Mouse (Mus musculus) midbrain, embryonic 13.5 days (tissue): Measurements from ENCODE around the gene Rab4b. TPM values are rescaled to one million over a fixed set of nuclear protein-coding genes. Genes with fewer than 3 reads are reported as not detected.

Source experiments
- ATAC-seq: fragments of 200-750 bp; cut with Nextera tagmentation; 2 replicates; pipeline ENCODE4 v1.8.0; 2017; ENCODE audit warnings: mild to moderate bottlenecking, moderate TSS enrichment, moderate library complexity
- H3K27ac ChIP-seq: fragments of 300-500 bp; sonication (generic); 2 replicates; pipeline ENCODE4 v1.5.1; 2015; ENCODE audit warnings: inconsistent platforms, mild to moderate bottlenecking, moderate library complexity
- H3K27me3 ChIP-seq: fragments of 300-500 bp; sonication (generic); 2 replicates; pipeline ENCODE4 v1.6.1; 2015; ENCODE audit warnings: mild to moderate bottlenecking, inconsistent platforms
- H3K36me3 ChIP-seq: fragments of 300-500 bp; sonication (generic); 2 replicates; pipeline ENCODE4 v1.6.1; 2015; ENCODE audit warnings: mild to moderate bottlenecking, inconsistent platforms
- H3K4me1 ChIP-seq: fragments of 300-500 bp; sonication (generic); replicated peaks from 2 replicates; pipeline ENCODE4 v1.6.1; 2015; ENCODE audit warnings: inconsistent platforms
- H3K4me2 ChIP-seq: fragments of 300-500 bp; sonication (generic); replicated peaks from 2 replicates; pipeline ENCODE4 v1.6.1; 2015; ENCODE audit warnings: moderate library complexity, mild to moderate bottlenecking, inconsistent platforms
- H3K4me3 ChIP-seq: fragments of 300-500 bp; sonication (generic); replicated peaks from 2 replicates; pipeline ENCODE4 v1.5.1; 2015; ENCODE audit warnings: mild to moderate bottlenecking, inconsistent platforms
- H3K9ac ChIP-seq: fragments of 300-500 bp; sonication (generic); replicated peaks from 2 replicates; pipeline ENCODE4 v1.6.1; 2015; ENCODE audit warnings: mild to moderate bottlenecking, inconsistent platforms
- H3K9me3 ChIP-seq: fragments of 300-500 bp; sonication (generic); 2 replicates; pipeline ENCODE4 v1.6.1; 2016; ENCODE audit warnings: mild to moderate bottlenecking, inconsistent platforms
- WGBS: fragments of 180-500 bp; shearing (Covaris S2); methylation state at CpG from one replicate; pipeline ENCODE4 v1.1.7; 2015; 5-methylcytosine and 5-hydroxymethylcytosine counted together
- polyA plus RNA-seq: library from polyadenylated mRNA; unstranded; fragments of >200 nt; fragmentation: Nextera tagmentation; extraction: Ambion mirVana; gene quantifications from 2 replicates; pipeline ENCODE4 v1.2.1, GENCODE M21; 2015

Gene Rab4b
- polyA plus RNA-seq, 1 experiment from 2014 or later: 104 TPM

DNA sequence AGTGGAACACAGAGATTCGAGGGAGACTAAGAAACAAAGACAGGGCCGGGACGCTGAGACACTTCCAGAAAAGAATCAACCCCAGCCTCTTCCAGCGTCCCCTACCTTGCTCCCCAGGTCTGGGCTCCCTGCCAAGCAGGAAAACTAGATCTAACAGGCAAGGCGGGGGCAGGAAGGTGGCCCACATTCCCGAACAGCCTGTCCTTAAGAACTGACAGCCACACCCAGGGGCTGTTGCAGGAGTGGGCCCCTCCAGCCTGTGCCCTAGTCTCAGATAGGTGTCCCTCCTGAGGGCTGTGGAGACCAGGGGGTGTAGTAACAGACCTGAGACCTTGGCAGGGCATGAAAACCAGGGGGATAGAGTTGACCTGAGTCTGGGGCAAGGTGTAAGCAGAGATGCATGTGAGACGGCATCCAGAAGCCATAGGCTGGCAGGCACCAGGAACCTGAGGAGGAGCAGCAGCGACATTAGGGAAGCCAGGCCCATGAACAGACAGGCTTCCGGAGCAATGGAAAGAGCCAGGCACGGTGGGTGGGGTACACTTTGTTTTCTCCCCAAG, 25.4 kb downstream of the Rab4b start, which contains the start of gene Cyp2t4:
TSS of gene Cyp2t4 (plus strand) at position 510 of the 560 bp plus-strand sequence.
- no peak within 1 kb of the TSS for H3K4me2 ChIP-seq
- no peak within 1 kb of the TSS for H3K9ac ChIP-seq
- H3K27ac ChIP-seq: no peak within 1 kb of the TSS
- H3K9me3 ChIP-seq: no peaks in the 10 kb centered on the region
- 78% methylated on average over 10 of the region's 10 CpGs for WGBS
- ATAC-seq: no peak
- H3K4me3 ChIP-seq: no peak within 1 kb of the TSS
- no peaks in the 10 kb centered on the region for H3K4me1 ChIP-seq
- H3K36me3 ChIP-seq: peaks cover 15% of the 10 kb centered on the region
- H3K27me3 ChIP-seq: no peaks in the 10 kb centered on the region

DNA sequence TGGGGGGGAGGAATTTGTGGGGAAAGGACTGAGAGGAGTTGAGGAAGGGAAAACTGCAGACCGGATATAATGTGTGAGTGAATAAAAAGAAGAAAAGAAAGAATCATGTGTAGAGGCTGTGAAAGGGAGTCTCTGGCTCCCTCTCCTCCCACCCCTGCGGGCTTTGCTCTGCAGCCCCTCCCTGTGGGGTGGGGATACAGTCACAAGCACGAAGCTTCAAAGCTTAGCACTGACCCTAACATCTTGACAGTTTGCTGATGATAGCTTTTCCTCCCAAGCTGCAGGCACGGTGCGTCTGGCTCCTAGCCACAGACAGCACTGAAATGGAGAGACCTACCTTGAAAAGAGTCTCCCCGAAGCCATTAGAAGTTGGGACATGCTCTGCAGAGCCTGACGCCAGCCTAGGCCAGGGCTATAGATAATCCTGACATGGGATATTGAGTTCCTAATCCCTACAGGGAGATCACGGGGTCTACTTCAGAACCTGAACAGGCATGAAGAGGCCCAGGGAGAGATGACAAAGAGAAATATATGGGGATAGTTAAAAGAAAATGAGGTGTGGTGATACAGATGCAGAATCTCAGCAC, 42.2 kb downstream of the Rab4b start:
- 60% methylated on average over 8 of the region's 8 CpGs for WGBS
- ATAC-seq: no peak

DNA sequence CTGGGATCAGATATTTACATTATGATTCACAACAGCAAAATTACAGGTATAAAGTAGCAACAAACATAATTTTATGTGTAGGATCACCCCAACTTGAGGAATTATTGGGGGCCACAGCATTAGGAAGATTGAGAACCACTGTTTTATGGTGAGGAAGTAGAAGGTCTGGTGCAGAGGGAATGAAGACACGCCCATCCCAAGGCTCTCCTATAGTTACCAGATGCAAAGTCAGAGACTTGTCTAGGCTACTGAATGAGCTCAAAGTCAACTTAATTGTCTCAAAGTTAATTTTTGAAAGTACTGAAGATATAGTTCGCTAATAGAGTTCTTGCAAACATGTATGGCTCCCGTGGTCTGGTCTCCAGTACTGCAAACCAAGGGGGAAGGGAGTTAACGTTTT, 44.9 kb downstream of the Rab4b start:
- no peaks in the 10 kb centered on the region for H3K4me1 ChIP-seq
- no peaks in the 10 kb centered on the region for H3K9me3 ChIP-seq
- no peak overlapping the region for H3K4me3 ChIP-seq
- no peak for ATAC-seq
- H3K27me3 ChIP-seq: no peaks in the 10 kb centered on the region
- H3K9ac ChIP-seq: no peak overlapping the region
- no peak overlapping the region for H3K4me2 ChIP-seq
- 87% methylated on average over 4 of the region's 4 CpGs for WGBS
- H3K27ac ChIP-seq: no peak overlapping the region
- no peaks in the 10 kb centered on the region for H3K36me3 ChIP-seq

More for the DNA sequence above, 42.2 kb downstream of the Rab4b start:
- Histone ChIP-seq H3K4me1 (no peaks in the 10 kb centered on the region), H3K36me3 (no peaks in the 10 kb centered on the region), H3K9me3 (0 out of 2 replicates have a peak, but pooled peaks cover 6% of the 10 kb centered on the region), H3K27ac (no peak overlapping the region), H3K27me3 (no peaks in the 10 kb centered on the region), H3K4me2 (no peak overlapping the region), H3K9ac (no peak overlapping the region), H3K4me3 (no peak overlapping the region)

DNA sequence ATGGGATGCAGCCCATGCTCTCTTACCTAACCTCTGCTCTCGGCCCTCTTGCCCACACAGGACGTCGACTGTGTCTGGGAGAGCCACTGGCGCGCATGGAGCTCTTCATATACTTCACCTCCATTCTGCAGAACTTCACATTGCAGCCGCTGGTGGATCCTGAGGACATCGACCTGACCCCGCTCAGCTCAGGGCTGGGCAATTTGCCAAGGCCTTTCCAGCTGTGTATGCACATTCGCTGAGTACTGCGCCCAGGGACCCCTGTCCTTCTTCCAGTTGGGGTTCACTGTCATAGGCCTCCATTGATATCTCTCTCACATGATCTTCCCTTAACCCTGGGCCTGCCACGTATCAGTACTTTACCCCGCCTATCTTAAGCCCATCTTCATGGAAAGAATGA, 45.5 kb downstream of the Rab4b start:
- peak; percentile 43 for ATAC-seq

DNA sequence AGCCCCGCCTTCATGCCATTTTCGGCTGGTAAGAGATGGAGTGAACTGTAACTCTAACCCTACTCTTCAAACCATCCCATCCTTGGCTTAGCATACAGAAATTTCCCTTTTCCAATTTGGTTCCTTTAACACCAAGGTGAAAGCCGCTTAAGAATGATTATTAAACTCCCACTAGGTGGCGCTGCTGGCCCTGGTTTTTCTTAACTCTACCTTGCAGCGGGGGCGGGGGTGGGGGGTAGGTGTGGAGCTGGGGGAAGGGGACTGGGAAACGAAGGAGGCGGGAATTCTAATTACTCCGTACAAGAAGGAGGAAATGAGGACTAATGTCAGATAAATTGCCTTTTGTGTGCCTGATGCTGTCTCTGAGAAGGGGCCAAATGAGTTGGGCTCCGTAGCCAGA, 46.1 kb downstream of the Rab4b start:
- Histone ChIP-seq H3K4me2 (no peak overlapping the region), H3K36me3 (no peaks in the 10 kb centered on the region), H3K4me3 (no peak overlapping the region), H3K27me3 (no peaks in the 10 kb centered on the region), H3K27ac (no peak overlapping the region), H3K4me1 (no peaks in the 10 kb centered on the region), H3K9me3 (no peaks in the 10 kb centered on the region), H3K9ac (no peak overlapping the region)
- no peak for ATAC-seq
- 19% methylated on average over 10 of the region's 10 CpGs for WGBS

More for the DNA sequence above, 45.5 kb downstream of the Rab4b start:
- Histone ChIP-seq H3K4me1 (no peaks in the 10 kb centered on the region), H3K27me3 (no peaks in the 10 kb centered on the region), H3K4me2 (no peak overlapping the region), H3K27ac (no peak overlapping the region), H3K9ac (no peak overlapping the region), H3K4me3 (no peak overlapping the region), H3K36me3 (no peaks in the 10 kb centered on the region), H3K9me3 (no peaks in the 10 kb centered on the region)
- 79% methylated on average over 12 of the region's 12 CpGs for WGBS

DNA sequence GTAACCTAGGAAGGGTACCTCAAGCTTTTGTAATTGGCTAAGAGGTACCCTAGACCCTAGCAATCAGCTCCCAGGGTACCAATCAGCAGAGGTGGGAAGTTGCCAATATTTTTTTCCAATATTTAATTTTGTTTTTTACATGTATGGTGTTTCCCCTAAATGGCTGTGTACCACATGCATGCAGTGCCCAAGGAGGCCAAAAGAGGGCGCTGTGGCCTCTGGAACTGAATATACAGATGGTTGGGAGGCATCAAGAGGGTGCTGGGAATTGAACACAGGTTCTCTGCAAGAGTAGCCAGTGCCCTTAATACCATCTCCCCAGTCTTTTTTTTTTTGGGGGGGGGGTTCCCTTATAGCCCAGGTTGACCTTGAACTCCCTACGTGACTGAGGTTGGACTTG, 47.3 kb downstream of the Rab4b start:
- H3K9me3 ChIP-seq: no peaks in the 10 kb centered on the region
- no peaks in the 10 kb centered on the region for H3K36me3 ChIP-seq
- no peak for ATAC-seq
- no peak overlapping the region for H3K4me3 ChIP-seq
- WGBS: 61% methylated on average over 2 of the region's 2 CpGs
- no peak overlapping the region for H3K27ac ChIP-seq
- H3K27me3 ChIP-seq: no peaks in the 10 kb centered on the region
- no peak overlapping the region for H3K9ac ChIP-seq
- H3K4me1 ChIP-seq: no peaks in the 10 kb centered on the region
- H3K4me2 ChIP-seq: no peak overlapping the region

DNA sequence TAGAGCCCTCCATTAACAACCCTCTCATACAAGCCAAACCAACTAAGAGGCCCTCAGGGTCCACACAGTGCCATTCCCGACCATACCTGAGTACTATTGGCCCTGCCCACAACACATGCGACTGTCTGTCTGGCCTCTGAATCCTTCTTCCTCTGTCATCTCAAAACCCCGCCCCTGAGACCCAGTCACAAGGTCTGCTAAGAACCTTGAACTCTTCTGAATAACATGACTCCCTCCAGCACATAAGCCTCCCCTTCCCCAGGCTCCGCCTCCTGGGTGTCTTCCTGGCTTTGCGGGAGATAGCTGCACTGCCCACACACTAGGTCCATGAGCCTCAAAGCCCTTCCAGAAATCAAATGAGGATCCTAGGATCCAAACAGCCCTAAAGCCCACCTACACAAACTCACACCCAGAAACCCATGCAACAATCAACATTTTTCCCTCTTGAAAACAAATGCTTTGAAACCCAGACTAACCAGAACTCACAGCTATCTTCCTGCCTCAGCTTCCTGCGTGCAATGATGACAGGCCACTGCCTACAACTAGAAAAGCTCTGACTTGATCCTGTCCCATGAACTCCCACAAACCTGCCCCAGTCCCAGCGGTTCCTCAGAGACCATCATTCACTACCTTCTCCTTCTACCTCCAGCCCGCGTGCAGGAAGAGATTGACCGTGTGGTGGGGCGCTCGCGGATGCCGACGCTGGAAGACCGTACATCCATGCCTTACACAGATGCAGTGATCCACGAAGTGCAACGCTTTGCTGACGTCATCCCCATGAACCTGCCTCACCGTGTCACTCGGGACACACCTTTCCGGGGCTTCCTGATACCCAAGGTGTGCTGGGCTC, 48.0 kb downstream of the Rab4b start:
- Histone ChIP-seq H3K27ac (no peak overlapping the region), H3K36me3 (no peaks in the 10 kb centered on the region), H3K4me1 (no peaks in the 10 kb centered on the region), H3K9me3 (no peaks in the 10 kb centered on the region), H3K4me2 (no peak overlapping the region), H3K27me3 (no peaks in the 10 kb centered on the region), H3K9ac (no peak overlapping the region), H3K4me3 (no peak overlapping the region)
- no peak for ATAC-seq
- WGBS: 88% methylated on average over 22 of the region's 22 CpGs

DNA sequence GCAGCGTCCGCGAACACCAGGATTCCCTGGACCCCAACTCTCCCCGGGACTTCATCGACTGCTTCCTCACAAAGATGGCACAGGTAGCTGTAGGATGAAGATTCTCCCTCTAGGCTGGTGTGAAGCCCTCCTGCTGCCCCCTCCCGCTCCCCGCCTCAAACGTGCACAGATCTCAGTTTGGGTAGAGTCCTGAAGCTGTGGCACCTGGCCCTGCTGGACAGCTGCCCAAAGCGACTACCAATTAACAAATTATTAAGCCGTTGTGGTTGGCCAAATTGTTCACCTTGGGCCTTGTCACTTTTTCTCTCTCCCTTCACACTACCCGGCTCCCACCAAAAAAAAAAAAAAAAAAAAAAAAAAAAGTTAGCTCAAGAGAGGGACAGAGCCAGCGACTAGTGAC, 48.9 kb downstream of the Rab4b start:
- Histone ChIP-seq H3K36me3 (no peaks in the 10 kb centered on the region), H3K4me2 (no peak overlapping the region), H3K4me3 (no peak overlapping the region), H3K27ac (no peak overlapping the region), H3K9me3 (no peaks in the 10 kb centered on the region), H3K4me1 (no peaks in the 10 kb centered on the region), H3K27me3 (no peaks in the 10 kb centered on the region), H3K9ac (no peak overlapping the region)
- no peak for ATAC-seq
- 95% methylated on average over 12 of the region's 12 CpGs for WGBS

DNA sequence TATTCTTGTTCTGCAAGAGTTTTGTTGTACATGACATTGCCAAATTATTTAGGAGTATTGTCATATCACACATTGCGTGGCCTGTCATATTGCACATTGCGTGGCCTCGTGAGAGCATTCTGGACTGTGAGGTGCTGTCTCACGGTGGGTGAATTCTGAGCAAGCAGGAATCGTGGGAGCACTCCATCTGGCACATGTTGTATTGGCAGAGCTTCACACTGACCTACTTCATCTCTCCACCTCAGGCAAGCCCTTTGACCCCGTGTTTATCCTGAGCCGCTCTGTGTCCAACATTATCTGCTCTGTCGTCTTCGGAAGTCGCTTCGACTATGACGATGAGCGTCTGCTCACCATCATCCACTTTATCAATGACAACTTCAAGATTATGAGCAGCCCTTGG, 49.8 kb downstream of the Rab4b start:
- Histone ChIP-seq H3K9ac (no peak overlapping the region), H3K27me3 (no peaks in the 10 kb centered on the region), H3K4me1 (no peaks in the 10 kb centered on the region), H3K9me3 (no peaks in the 10 kb centered on the region), H3K4me3 (no peak overlapping the region), H3K36me3 (no peaks in the 10 kb centered on the region), H3K27ac (no peak overlapping the region), H3K4me2 (no peak overlapping the region)
- ATAC-seq: no peak
- 93% methylated on average over 13 of the region's 13 CpGs for WGBS

DNA sequence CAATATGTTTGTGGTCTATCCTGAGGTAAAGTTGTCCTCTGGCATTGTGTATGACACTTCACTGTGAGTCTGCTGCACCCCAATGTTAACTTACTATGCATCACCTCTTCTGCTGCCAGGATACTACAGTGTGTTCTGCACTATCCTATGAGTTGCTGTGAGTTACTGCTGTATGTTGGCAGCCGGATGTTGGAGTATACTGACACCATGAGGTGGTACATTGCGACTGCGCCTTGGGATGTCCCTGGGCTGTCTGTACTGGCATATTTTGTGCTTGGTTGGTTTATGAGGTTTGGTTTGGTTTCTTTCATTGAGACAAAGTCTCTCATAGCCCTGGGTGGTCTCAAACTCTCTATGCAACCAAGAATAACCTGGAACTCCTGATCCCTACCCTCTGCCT, 50.5 kb downstream of the Rab4b start:
- Histone ChIP-seq H3K9me3 (no peaks in the 10 kb centered on the region), H3K4me1 (no peaks in the 10 kb centered on the region), H3K36me3 (no peaks in the 10 kb centered on the region), H3K4me3 (no peak overlapping the region), H3K4me2 (no peak overlapping the region), H3K27ac (no peak overlapping the region), H3K27me3 (no peaks in the 10 kb centered on the region), H3K9ac (no peak overlapping the region)
- 61% methylated on average over 3 of the region's 3 CpGs for WGBS
- ATAC-seq: no peak

DNA sequence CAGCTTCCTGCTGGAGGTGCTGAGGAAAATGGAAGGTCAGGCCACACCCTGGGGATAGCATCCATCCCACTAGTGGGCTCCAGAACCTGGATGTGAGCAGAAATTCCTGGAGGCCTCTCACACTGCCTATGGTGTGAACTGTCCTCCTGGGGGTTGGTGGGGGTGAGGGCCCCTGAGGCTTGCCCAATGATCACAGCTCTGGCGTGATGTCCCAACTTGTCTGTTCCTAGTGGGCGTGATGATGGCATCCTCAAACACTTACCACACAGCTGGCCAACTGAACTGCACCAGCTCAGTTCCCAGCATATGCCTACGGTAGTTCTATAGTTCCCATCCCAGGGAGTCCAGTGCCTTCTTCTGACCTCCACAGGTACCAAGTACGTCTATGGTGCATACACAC, 53.7 kb downstream of the Rab4b start:
- Histone ChIP-seq H3K36me3 (no peaks in the 10 kb centered on the region), H3K4me1 (no peaks in the 10 kb centered on the region), H3K4me3 (no peak overlapping the region), H3K4me2 (no peak overlapping the region), H3K27me3 (no peaks in the 10 kb centered on the region), H3K27ac (no peak overlapping the region), H3K9me3 (no peaks in the 10 kb centered on the region), H3K9ac (no peak overlapping the region)
- WGBS: 91% methylated on average over 4 of the region's 4 CpGs
- ATAC-seq: no peak

DNA sequence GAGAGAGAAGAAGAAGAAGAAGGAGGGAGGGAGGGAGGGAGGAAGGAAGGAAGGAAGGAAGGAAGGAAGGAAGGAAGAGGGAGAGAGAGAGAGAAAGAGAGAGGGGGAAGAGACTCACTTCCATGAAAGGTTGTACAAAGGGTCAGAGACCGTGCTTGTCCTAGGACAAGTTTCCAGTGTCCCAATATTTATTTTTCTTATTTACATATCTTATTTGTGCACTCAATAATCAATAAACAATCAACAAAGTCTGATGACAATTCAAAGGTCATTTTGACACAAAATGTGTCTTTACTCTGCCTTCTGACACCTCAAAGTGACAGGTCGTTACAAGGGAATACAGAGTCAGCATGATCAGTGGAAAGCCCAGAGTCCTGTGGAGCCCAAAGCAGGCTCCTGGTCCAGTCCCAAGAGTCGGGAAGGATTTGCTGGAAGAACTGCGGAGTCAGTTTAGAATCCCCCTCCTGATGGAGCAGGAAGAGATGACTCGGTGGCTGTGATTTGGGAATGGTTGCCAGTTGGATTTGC, 54.3 kb downstream of the Rab4b start:
- no peaks in the 10 kb centered on the region for H3K27me3 ChIP-seq
- no peak for ATAC-seq
- H3K36me3 ChIP-seq: no peaks in the 10 kb centered on the region
- no peak overlapping the region for H3K9ac ChIP-seq
- H3K4me3 ChIP-seq: no peak overlapping the region
- H3K4me2 ChIP-seq: no peak overlapping the region
- no peaks in the 10 kb centered on the region for H3K9me3 ChIP-seq
- 78% methylated on average over 5 of the region's 5 CpGs for WGBS
- H3K4me1 ChIP-seq: no peaks in the 10 kb centered on the region
- H3K27ac ChIP-seq: no peak overlapping the region
